Comparison of ENCODE assay signal across 9 mouse cellular contexts in genomic region chr5:125368568-125368967, GRCm38 (mm10). TPM values are rescaled to one million over a fixed set of nuclear protein-coding genes. Genes with fewer than 3 reads are reported as not detected.
DNase-seq lines count a peak whose midpoint lies in the region; ATAC-seq and TF ChIP-seq lines count a peak whose summit lies in the region.
"Had no signal": no experiment of that assay in that cellular context is flagged by ENCODE, and none has a peak within 500 bp of the region (broad histone marks: within the 10 kb centered on the region; RNA-seq: fewer than 3 reads in every experiment).

No protein-coding gene starts in this region.

- TF ChIP-seq POLR2A in small intestine, adult 2 months (IDR thresholded peaks at IDR 0.05; ENCODE audit: low read depth, low read length), result no peak

- no peaks in the 10 kb centered on the region for H3K4me1 ChIP-seq in hindbrain, embryonic 11.5 days (replicated peaks; ENCODE audit: control insufficient read depth, insufficient read depth, low read length)
- no peaks in the 10 kb centered on the region for H3K4me1 ChIP-seq in hindbrain, embryonic 13.5 days (replicated peaks)
- no peaks in the 10 kb centered on the region for H3K4me1 ChIP-seq in forebrain, embryonic 13.5 days
- H3K4me1 ChIP-seq in hindbrain, postnatal 0 days (ENCODE audit: insufficient read depth, low read length), result no peaks in the 10 kb centered on the region
- peaks cover 7% of the 10 kb centered on the region; the same call in 1 of the 2 replicates for H3K4me1 ChIP-seq in small intestine, adult 2 months (ENCODE audit: control insufficient read depth, insufficient read depth, insufficient read length, low read length)
- H3K4me1 ChIP-seq: limb, embryonic 15.5 days had no signal

- 1% methylated on average over 4 of the region's 4 CpGs for WGBS in hindbrain, embryonic 11.5 days
- WGBS in hindbrain, embryonic 13.5 days, result under 1% methylated on average over 4 of the region's 4 CpGs
- 4% methylated on average over 4 of the region's 4 CpGs for WGBS in forebrain, embryonic 13.5 days
- 0% methylated on average over 4 of the region's 4 CpGs for WGBS in hindbrain, postnatal 0 days
- 2% methylated on average over 4 of the region's 4 CpGs for WGBS in small intestine, adult 2 months

- DNase-seq in hindbrain, embryonic 11.5 days (ENCODE audit: low spot score), result peak; percentile 76
- DNase-seq in brain, adult 2 months (ENCODE audit: low read depth, low spot score), result peak; percentile 89
- DNase-seq in hindbrain, postnatal 0 days (ENCODE audit: low spot score), result peak; percentile 82
- peak; percentile 66 to 72 for DNase-seq in left cerebral cortex, adult 18-20 months (ENCODE audit: low spot score in 2 of 2)

- no peak overlapping the region for H3K9ac ChIP-seq in hindbrain, embryonic 11.5 days (ENCODE audit: low read depth, low read length)
- H3K9ac ChIP-seq in hindbrain, embryonic 13.5 days, result no peak overlapping the region
- H3K9ac ChIP-seq in forebrain, embryonic 13.5 days, result no peak overlapping the region
- H3K9ac ChIP-seq in hindbrain, postnatal 0 days (replicated peaks; ENCODE audit: low read length), result no peak overlapping the region
- H3K9ac ChIP-seq: limb, embryonic 15.5 days had no signal

- no peak overlapping the region for H3K4me3 ChIP-seq in hindbrain, embryonic 11.5 days (ENCODE audit: low read depth, low read length)
- H3K4me3 ChIP-seq in hindbrain, embryonic 13.5 days, result no peak overlapping the region
- no peak overlapping the region for H3K4me3 ChIP-seq in forebrain, embryonic 13.5 days
- no peak overlapping the region for H3K4me3 ChIP-seq in hindbrain, postnatal 0 days (ENCODE audit: low read length)
- no peak overlapping the region for H3K4me3 ChIP-seq in small intestine, adult 2 months (ENCODE audit: low read depth, low read length)
- H3K4me3 ChIP-seq: limb, embryonic 15.5 days had no signal

- no peak overlapping the region for H3K4me2 ChIP-seq in hindbrain, embryonic 11.5 days (replicated peaks; ENCODE audit: low read depth, low read length)
- H3K4me2 ChIP-seq in hindbrain, embryonic 13.5 days, result no peak overlapping the region
- H3K4me2 ChIP-seq in forebrain, embryonic 13.5 days, result no peak overlapping the region
- H3K4me2 ChIP-seq in hindbrain, postnatal 0 days (ENCODE audit: low read depth, low read length), result no peak overlapping the region
- H3K4me2 ChIP-seq: limb, embryonic 15.5 days had no signal

- no peak overlapping the region for H3K27ac ChIP-seq in hindbrain, embryonic 11.5 days (ENCODE audit: low read depth, low read length)
- H3K27ac ChIP-seq in hindbrain, embryonic 13.5 days, result no peak overlapping the region
- no peak overlapping the region for H3K27ac ChIP-seq in forebrain, embryonic 13.5 days
- no peak overlapping the region for H3K27ac ChIP-seq in hindbrain, postnatal 0 days
- no peak overlapping the region for H3K27ac ChIP-seq in small intestine, adult 2 months (ENCODE audit: insufficient read depth, low read depth, low read length)
- H3K27ac ChIP-seq: limb, embryonic 15.5 days had no signal

- TF ChIP-seq CTCF in hindbrain, postnatal 0 days (IDR thresholded peaks at IDR 0.05; ENCODE audit: low read depth), result peak; percentile 87
- TF ChIP-seq CTCF in small intestine, adult 2 months (IDR thresholded peaks at IDR 0.05; ENCODE audit: extremely low read depth, insufficient read length, insufficient replicate concordance, low read depth, low read length), result 0 out of 2 replicates have a peak, but pooled peaks have one; percentile 38

- H3K36me3 ChIP-seq in hindbrain, embryonic 11.5 days (ENCODE audit: control insufficient read depth, insufficient read depth, low read length), result no peaks in the 10 kb centered on the region
- no peaks in the 10 kb centered on the region for H3K36me3 ChIP-seq in hindbrain, embryonic 13.5 days
- no peaks in the 10 kb centered on the region for H3K36me3 ChIP-seq in forebrain, embryonic 13.5 days (ENCODE audit: poor library complexity, severe bottlenecking)
- H3K36me3 ChIP-seq in hindbrain, postnatal 0 days (ENCODE audit: insufficient read depth, low read length), result no peaks in the 10 kb centered on the region
- no peaks in the 10 kb centered on the region for H3K36me3 ChIP-seq in small intestine, adult 2 months (ENCODE audit: control insufficient read depth, insufficient read depth, low read length)
- H3K36me3 ChIP-seq: limb, embryonic 15.5 days had no signal

- no peaks in the 10 kb centered on the region for H3K27me3 ChIP-seq in hindbrain, embryonic 11.5 days (ENCODE audit: control insufficient read depth, insufficient read depth, low read length)
- H3K27me3 ChIP-seq in hindbrain, embryonic 13.5 days, result no peaks in the 10 kb centered on the region
- no peaks in the 10 kb centered on the region for H3K27me3 ChIP-seq in forebrain, embryonic 13.5 days
- H3K27me3 ChIP-seq in hindbrain, postnatal 0 days (ENCODE audit: insufficient read depth, low read length), result no peaks in the 10 kb centered on the region
- H3K27me3 ChIP-seq in small intestine, adult 2 months (ENCODE audit: control insufficient read depth, insufficient read depth, low read length), result no peaks in the 10 kb centered on the region
- H3K27me3 ChIP-seq: limb, embryonic 15.5 days had no signal

- no peaks in the 10 kb centered on the region for H3K9me3 ChIP-seq in hindbrain, embryonic 11.5 days (ENCODE audit: control insufficient read depth, low read length)
- no peaks in the 10 kb centered on the region for H3K9me3 ChIP-seq in hindbrain, embryonic 13.5 days
- H3K9me3 ChIP-seq in forebrain, embryonic 13.5 days (replicated peaks), result no peaks in the 10 kb centered on the region
- no peaks in the 10 kb centered on the region for H3K9me3 ChIP-seq in hindbrain, postnatal 0 days (ENCODE audit: low read length)
- H3K9me3 ChIP-seq: limb, embryonic 15.5 days had no signal

- ATAC-seq in hindbrain, embryonic 11.5 days (ENCODE audit: low FRiP score), result no peak
- ATAC-seq in hindbrain, embryonic 13.5 days (ENCODE audit: low FRiP score), result no peak
- peak; percentile 38; the same call in 1 of the 2 replicates for ATAC-seq in forebrain, embryonic 13.5 days
- ATAC-seq in hindbrain, postnatal 0 days, result 0 out of 2 replicates have a peak, but pooled peaks have one; percentile 43
- ATAC-seq in megakaryocyte, adult 5-6 weeks (ENCODE audit: poor library complexity, severe bottlenecking), result peak; percentile 98

RNA-seq across cellular contexts. Expression of gene Gm10382, which starts 20.6 kb away (rescaled TPM):
- 0.59 TPM in 1 of 2 replicates, not detected in the other for polyA plus RNA-seq in hindbrain, embryonic 11.5 days (2014; fragmentation: Nextera tagmentation; extraction: Ambion mirVana)
- polyA plus RNA-seq in hindbrain, embryonic 13.5 days (2015; fragmentation: Nextera tagmentation; extraction: Ambion mirVana), result 0.55 and 1.1 TPM in 2 replicates
- 0.27 and 0.38 TPM in 2 replicates for polyA plus RNA-seq in forebrain, embryonic 13.5 days (2015; fragmentation: Nextera tagmentation; extraction: Ambion mirVana)
- total RNA-seq in hindbrain, postnatal 0 days (2014; rRNA removed), result 1.3 TPM in 1 of 2 replicates, not detected in the other
- polyA plus RNA-seq in hindbrain, postnatal 0 days (2015; fragmentation: Nextera tagmentation; extraction: Ambion mirVana), result 0.48 and 0.66 TPM in 2 replicates
- under 1 TPM; 0.28 to 0.40 TPM for total RNA-seq in left cerebral cortex, adult 18-20 months (2021)
- total RNA-seq in megakaryocyte, adult 5-6 weeks (2015), result not detected in 2 replicates
- total RNA-seq in megakaryocyte, adult 5-6 weeks (2017), result 0.11 TPM in 1 of 2 replicates, not detected in the other
- 0.08 and 0.15 TPM in 2 replicates for polyA plus RNA-seq in small intestine, adult 2 months (2012; rRNA removed)

RNA-seq across cellular contexts. Expression of gene Ubc, which starts 21.4 kb away (rescaled TPM):
- 1,074 and 1,099 TPM in 2 replicates for polyA plus RNA-seq in hindbrain, embryonic 11.5 days (2014; fragmentation: Nextera tagmentation; extraction: Ambion mirVana)
- polyA plus RNA-seq in hindbrain, embryonic 13.5 days (2015; fragmentation: Nextera tagmentation; extraction: Ambion mirVana), result 1,201 and 1,293 TPM in 2 replicates
- 1,082 and 1,216 TPM in 2 replicates for polyA plus RNA-seq in forebrain, embryonic 13.5 days (2015; fragmentation: Nextera tagmentation; extraction: Ambion mirVana)
- 911 and 1,042 TPM in 2 replicates for total RNA-seq in hindbrain, postnatal 0 days (2014; rRNA removed)
- 1,155 and 1,219 TPM in 2 replicates for polyA plus RNA-seq in hindbrain, postnatal 0 days (2015; fragmentation: Nextera tagmentation; extraction: Ambion mirVana)
- total RNA-seq in left cerebral cortex, adult 18-20 months (2021), result 100 to 1,000 TPM; 771 to 830 TPM
- 260 and 265 TPM in 2 replicates for total RNA-seq in megakaryocyte, adult 5-6 weeks (2015)
- 355 and 414 TPM in 2 replicates for total RNA-seq in megakaryocyte, adult 5-6 weeks (2017)
- polyA plus RNA-seq in small intestine, adult 2 months (2012; rRNA removed), result 327 and 848 TPM in 2 replicates

RNA-seq across cellular contexts. Expression of gene Scarb1, which starts 27.7 kb away (rescaled TPM):
- polyA plus RNA-seq in hindbrain, embryonic 11.5 days (2014; fragmentation: Nextera tagmentation; extraction: Ambion mirVana), result 20.4 and 22.6 TPM in 2 replicates
- polyA plus RNA-seq in hindbrain, embryonic 13.5 days (2015; fragmentation: Nextera tagmentation; extraction: Ambion mirVana), result 27.4 and 28.0 TPM in 2 replicates
- polyA plus RNA-seq in forebrain, embryonic 13.5 days (2015; fragmentation: Nextera tagmentation; extraction: Ambion mirVana), result 26.4 and 29.8 TPM in 2 replicates
- 70.3 and 71.7 TPM in 2 replicates for total RNA-seq in hindbrain, postnatal 0 days (2014; rRNA removed)
- 53.9 and 56.1 TPM in 2 replicates for polyA plus RNA-seq in hindbrain, postnatal 0 days (2015; fragmentation: Nextera tagmentation; extraction: Ambion mirVana)
- total RNA-seq in left cerebral cortex, adult 18-20 months (2021), result 10 to 100 TPM; 27.4 to 29.2 TPM
- total RNA-seq in megakaryocyte, adult 5-6 weeks (2015), result 88.7 and 92.9 TPM in 2 replicates
- total RNA-seq in megakaryocyte, adult 5-6 weeks (2017), result 86.3 and 88.2 TPM in 2 replicates
- 19.4 and 70.2 TPM in 2 replicates for polyA plus RNA-seq in small intestine, adult 2 months (2012; rRNA removed)

Comparison
In these comparisons a context has a peak if more than half of its experiments do, and no peak if none do; other contexts are left out.
1. ATAC-seq: peak in forebrain, embryonic 13.5 days (single experiment), hindbrain, postnatal 0 days (single experiment) and megakaryocyte, adult 5-6 weeks (single experiment); none in hindbrain, embryonic 11.5 days (single experiment) and hindbrain, embryonic 13.5 days (single experiment).
2. Peak in every context shown above with its lines, with median percentiles within 50 percentile points of each other: DNase-seq.